Mouse (Mus musculus): ENCODE measurements at regions not wholly inside any gene's neighbourhood (a gene's known extent, or its start where the extent isn't known, plus 50 kb on each side); places are given as distances from the start of the nearest gene placed in this dataset.
"Not testable (repeated sequence)": the region's sequence is repeated elsewhere in the genome, so short reads cannot be mapped to it uniquely, and the experiment has no call there.

DNA sequence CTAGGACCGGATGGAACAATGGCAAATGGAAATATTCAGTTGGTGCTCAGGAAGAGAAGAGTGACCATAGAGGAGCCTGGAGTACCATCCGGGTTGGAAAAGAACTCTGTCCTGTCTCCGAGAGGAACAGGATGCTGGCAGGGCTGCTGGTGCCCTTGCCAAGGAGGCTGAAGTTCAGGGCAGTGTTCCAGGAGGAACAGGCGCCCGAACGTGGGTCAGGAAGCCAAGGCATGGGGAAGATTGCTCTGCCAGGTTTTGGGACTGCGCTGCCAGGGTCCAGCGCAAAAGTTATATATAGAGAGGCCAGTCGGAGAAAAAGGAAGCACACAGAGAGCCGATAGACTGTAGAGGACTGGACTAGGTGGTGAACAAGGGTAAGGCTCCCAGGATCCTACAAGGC lies 92.3 kb upstream of the Mdm1 start:
- peak in 1 of 2 experiments; percentile 9 for DNase-seq (ENCODE audit: low spot score in 2 of 2)

DNA sequence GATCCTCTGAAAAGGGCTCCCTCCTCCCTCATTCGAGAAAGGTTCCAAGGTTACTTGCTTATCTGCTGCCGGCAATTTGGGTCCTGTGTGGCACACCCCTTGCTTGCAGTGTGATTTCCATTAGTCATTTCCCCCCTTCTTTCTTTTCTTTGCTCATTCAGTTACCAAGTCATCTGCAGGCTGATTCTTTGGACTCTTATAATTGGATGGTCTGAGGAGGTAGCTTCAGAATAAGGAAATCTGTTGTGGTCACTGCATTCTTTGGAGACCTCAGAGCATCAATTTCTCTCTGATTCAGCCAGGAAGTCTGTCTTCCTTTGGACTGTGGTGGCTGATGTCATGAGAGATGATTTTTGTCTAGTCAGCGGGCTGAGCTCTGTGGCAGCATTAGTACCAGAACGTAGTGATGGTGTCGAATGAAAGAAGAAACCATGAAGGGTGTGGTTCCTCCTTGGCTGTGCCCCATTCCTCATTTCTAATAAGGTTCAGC lies 91.4 kb upstream of the Mdm1 start:
- no peak for DNase-seq (ENCODE audit: low spot score in 2 of 2)

DNA sequence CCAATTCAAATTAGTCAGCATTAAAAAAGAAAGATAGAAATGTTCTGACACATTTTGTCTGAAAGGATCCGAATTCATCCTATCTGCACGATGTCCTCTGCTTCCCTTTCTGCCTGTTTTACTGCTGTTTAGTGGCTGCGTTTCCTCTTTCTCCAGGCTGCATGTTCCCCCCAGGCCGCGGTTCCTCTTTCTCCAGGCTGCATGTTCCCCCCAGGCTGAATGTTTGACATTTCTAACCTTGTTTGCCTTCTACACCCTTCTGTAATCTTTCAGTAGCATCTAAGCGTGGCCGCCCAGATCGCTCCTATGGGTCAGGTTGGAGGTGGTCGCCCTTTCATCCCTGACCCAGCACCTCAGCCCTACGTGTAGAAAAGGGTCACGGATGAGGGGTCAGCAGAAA lies 89.6 kb upstream of the Mdm1 start:
- DNase-seq (ENCODE audit: low spot score in 2 of 2) = no peak

DNA sequence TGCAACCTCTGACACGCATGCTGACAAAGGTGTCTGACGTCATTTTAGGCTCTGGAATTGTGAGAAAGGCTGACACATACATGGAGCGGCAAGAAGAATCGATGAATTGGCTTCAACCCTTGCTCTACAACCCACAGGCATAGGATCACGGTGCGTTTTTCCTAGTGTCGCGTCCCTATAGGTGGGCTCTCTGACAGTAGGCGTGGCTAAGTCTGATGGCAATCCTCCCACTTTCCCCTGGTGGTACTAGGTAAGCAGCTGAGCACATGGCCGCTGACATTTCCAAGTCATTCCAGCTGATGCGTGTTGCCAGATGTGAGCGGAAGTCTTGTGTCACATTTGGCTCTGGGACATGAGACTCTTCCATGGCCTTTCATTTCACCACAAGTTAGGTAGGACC lies 89.1 kb upstream of the Mdm1 start:
- DNase-seq (ENCODE audit: low spot score in 2 of 2) = no peak

DNA sequence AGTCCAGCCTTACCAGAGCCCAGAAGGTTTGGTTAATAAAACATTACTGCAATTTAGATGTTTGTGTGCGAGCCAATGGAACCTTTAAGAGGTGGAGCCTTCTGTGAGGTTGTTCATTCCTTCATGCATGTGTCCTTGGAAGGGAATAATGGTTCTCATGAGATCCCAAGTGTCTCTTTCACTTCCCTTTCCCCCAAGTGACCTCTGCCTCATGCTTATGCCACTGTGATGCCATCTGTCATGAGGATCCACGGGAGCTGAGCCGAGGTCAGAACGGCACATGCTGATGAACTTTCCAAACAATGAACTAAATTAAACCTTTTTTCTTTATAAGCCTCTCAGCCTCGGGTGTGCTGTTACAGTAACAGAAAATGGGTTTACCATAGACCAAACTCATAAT lies 88.6 kb upstream of the Mdm1 start:
- no peak for DNase-seq (ENCODE audit: low spot score in 2 of 2)

DNA sequence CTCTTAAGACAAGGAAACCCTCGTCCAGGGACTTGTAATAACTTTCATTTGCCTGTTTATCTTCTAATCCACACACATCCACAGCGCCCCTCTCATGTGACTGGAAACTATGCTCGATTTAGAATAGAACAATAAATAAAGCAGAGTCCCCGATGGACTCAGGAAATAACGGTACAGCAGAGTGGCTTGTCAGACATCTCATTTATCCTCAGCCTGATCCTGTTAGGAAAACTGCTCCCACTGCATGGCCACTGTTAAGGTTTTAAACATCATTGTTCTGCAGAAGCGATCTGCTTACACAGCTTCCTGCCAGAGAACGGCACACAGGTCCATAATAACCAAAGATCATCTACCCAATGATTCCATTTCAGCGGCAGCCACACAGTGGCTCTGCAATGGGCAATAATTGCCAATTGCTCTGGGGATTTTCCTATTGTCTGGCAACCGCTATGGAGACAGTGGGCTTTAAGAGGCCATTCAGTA lies 84.8 kb upstream of the Mdm1 start:
- no peak for DNase-seq (ENCODE audit: low spot score in 2 of 2)

DNA sequence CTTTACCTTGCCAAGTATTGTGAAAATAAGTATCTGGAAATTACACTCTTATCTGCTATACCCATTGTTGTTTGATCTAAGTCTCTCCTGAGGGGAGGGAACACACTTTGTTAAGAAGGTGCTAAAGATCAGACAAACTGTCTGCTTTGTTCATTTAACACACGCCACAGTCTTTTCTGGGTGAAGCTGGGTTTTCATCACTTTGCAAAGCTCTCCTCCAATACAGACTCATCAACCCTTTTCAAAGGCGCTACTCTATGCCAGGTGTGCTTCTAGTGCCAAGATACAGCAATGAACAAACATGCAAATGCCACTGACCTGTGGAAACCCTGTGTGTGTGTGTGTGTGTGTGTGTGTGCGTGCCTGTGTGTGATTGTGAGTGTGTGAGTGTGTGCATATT lies 84.1 kb upstream of the Mdm1 start:
- DNase-seq (ENCODE audit: low spot score in 2 of 2) = no peak

DNA sequence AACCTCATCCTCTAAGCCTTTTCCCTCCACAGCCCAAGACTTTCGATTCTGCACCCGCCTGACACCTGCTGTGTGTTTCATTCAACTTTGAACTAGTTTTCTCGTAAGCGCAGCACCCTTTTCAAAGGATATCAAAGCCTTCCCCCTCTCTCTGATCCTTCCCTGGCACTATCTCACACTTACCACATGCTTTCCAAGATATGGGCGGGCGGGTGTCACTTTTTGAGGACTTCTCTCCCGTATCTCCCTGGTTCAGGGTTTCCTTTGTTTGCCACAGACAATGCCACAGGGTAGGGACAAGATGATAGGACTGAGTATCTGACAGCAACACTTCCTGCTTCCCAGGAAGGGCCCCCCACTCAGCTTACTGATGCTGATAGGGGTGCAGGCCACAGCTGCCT lies 76.8 kb upstream of the Mdm1 start:
- no peak for DNase-seq (ENCODE audit: low spot score in 2 of 2)

DNA sequence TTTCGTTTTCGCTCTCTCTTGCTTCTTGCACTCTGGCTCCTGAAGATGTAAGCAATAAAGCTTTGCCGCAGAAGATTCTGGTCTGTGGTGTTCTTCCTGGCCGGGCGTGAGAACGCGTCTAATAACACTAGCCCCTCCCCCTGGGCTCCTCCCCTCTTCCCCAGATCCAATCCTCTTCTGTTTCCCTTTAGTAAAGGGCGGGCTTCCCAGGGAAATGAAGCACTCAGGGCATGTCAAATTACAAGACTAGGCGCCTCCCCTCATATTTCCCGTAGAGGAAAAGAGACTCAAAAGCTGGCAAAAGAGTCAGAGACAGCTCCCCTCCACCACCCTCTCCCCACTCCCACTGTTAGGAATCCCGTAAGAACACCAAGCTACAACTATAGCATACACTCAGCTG lies 65.3 kb upstream of the Mdm1 start:
- DNase-seq (ENCODE audit: low spot score in 2 of 2) = not testable (repeated sequence)

DNA sequence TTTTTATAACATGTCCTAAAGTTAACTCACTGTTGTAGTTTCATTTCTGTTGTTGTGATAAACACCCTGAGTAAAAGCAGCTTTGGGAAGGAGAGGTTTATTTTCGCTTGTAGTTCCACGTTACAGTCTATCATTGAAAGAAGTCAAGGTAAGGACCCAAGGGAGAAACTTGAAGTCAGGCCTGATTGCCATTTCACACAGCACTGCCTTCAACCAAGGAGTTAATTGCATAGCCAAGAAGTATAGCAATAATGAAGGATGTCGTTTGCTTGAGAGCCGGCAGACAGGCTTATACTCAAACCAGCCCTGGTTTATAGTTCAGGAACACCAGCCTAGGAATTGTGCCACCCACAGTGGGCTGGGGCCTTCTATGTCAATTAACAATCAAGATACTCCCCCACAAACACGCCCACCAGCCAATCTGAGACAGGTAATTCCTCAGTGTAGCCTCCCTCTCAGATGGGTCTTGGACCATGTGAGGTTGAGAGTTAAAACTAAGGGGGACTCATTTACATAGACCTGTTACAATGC lies 59.9 kb upstream of the Mdm1 start:
- no peak for DNase-seq (ENCODE audit: low spot score in 2 of 2)

DNA sequence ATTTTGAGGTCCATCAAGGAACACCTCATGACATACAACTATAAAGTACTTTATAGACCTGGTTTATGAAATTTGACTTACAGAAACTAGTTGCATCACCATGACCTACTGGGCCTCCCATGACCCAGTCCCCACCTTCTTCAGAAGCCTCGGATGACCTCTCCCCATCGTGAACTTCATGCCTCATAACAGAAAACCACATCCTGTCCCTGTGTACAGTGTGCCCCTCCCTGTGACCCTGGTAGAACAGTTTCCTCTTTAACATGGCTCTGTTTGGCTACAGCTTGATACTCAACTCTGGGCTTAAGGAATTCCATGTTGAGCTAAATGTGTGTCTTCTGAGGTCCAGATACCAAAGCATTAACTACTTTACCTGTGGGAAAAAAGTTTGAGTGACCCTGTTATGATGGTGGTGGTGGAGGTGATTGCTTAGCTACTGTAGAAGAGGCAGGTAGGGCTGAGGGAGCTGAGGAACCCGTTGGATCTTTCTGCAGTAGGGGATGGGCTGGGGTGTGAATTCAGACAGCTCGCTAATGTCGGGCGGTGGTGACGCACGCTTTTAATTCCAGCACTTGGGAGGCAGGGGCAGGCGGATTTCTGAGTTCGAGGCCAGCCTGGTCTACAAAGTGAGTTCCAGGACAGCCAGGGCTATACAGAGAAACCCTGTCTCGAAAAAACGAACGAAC lies 58.4 kb upstream of the Mdm1 start:
- DNase-seq (ENCODE audit: low spot score in 2 of 2) = no peak

DNA sequence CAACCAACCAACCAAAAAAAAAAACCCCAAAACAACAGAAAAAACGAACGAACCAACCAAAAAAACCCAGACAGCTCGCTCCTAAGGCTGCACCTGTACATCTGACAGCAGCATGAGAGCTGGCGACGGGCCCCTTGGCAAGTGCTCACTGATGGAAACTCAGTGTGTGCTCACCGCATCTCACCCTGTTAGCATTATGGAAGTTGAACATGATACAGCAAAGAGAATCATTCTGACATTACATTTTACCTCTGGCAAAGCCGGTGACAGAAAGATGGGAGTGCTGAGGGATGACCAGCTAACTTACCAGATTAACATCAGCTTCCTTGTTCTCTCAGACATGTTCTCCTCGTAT lies 57.9 kb upstream of the Mdm1 start:
- no peak for DNase-seq (ENCODE audit: low spot score in 2 of 2)

DNA sequence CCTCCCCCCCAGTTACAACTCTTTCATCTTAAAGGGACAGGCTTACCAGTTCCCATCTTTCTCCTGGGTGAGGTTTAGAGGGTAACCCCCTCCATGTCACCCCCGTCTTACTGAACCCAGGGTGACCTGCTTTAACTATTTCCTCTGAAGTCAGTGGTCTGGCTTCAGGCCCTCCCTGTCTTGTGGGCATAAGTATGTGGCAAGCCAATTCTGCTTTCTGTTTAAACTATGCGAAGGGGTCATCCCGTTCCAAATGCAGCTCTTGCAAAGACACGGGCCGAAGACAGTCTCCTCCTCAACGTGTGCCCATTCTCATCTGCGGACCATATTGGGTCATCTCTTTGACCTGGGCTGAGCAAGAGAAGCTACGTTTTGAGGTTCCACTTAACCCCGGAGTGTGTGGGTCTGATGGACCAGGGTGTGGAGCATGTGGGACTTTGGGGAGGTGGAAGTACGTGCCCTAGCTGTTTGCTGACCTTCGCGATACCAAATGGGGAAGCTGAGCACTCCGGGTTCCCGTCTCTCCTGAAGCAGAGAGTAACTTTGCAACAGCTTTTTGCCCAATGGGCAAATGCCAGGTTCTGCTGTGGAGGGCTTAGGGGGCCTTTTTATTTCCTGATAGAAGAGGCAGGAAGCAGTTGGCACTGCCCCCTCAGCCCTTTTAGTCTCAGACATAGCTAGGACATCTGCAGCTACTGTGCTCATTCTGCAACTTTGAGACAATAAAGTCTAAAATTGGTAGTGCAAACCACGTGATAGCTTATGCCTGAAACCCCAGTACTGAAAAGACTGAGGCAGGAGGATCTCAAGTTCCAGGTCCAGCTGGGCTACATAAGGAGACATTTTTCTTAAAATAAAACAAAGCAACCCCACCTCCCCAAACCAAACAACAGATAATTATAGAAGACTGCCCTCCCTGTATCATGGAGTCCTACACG lies 56.3 kb upstream of the Mdm1 start:
- no peak for DNase-seq (ENCODE audit: low spot score in 2 of 2)

DNA sequence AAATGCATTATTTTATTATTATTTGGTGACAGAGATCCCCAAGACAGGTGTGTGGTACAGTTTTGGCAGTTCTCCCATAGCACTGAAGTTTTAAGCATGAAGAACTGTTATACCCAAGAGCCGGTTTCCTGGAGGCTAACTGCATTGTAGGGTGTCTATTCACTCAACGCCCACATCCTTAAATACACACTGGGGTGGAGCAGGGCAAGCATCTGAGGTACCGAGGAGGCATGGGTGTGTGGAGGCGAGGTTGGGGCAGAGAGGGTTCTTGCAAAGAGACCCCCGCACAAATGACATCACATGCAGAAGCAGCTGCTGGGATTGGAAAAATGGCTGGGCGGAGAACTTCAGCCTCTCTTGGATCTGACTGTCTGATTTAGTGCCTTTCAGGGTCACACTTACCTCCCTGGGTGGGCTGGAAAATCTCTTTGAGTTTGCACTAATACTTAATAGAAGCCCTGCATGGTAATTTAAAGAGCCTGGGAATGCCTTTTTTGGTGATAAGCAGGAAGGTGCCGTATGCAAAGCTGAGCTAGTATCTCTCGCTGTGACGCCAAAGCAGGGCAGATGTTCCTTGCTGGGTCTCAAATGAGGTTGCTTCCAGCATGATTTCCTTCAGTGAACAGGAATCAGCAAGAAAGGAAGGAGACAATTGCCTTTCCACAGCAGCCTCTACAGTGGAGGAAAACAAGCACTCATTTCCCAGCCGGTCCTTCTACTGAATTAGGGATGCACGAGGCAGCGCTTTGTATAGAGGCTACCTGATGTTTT lies 53.9 kb upstream of the Mdm1 start:
- no peak for DNase-seq (ENCODE audit: low spot score in 2 of 2)

DNA sequence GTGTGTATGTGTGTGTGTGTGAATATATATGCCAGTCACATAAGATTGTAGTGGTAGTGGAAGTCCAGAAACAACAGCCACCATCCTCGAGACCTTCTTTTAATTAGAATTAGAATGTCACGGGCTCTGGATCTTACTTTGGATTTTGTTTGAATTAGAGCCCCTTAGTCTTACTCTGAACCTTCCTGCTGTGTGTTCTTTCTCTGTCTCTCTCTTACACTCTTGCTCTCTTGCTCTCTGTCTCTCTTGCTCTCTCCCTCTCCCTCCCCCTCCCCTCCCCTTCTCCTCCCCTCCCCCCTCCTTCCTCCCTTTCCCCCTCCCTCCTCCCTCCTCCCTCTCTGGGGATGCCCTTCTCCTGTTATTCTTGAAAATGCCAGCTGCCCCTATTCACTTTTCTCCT lies 53.1 kb upstream of the Mdm1 start:
- no peak for DNase-seq (ENCODE audit: low spot score in 2 of 2)

DNA sequence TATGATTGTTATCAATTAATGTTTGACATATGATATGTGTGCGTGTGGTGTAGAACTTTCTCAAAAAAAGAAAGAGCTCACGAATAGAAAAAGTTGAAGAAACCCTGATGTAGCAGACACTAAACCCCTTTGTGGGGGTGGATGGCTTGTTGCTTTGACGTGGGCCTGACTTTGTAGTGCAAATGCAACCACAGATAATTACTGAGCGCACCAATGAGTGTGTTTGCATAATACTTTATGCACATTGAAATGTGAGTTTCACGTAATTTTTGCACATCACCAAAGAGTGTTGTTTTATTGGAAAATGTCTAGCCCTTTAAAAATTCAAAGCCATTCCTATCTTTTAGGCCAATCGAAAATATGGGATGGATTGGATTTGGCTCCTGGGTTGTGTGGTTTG lies 51.7 kb upstream of the Mdm1 start:
- no peak for DNase-seq (ENCODE audit: low spot score in 2 of 2)

DNA sequence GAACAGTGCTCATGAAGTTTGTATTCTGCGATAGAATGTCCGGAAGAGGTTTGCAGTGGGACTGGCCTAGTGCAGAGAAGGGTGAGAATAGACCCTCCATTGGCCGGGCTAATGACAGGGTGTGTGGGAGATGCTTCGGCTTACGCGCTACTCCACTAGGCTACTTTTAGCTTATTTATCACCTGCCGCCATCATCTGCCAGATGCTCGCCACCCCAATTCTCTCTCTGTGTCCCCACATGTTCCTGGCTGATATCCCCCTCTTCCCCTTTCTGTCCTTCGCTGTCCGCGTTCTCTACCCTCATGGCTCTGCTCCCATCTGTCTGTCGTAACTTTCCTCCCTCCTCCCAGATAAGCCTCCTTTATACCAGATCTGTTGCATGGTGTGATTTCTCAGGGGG lies 50.1 kb upstream of the Mdm1 start:
- DNase-seq (ENCODE audit: low spot score in 2 of 2) = no peak

Measured in frontal cortex, postnatal 25 days (tissue).